Mouse (Mus musculus) lung, postnatal 0 days (tissue): ENCODE measurements at regions not wholly inside any gene's neighbourhood (a gene's known extent, or its start where the extent isn't known, plus 50 kb on each side); places are given as distances from the start of the nearest gene placed in this dataset.

Experiments used
- CTCF ChIP-seq: IDR thresholded peaks from 2 replicates; pipeline ENCODE4 v1.5.1; 2016; ENCODE audit warnings: antibody characterized with exemption, mild to moderate bottlenecking
- EP300 ChIP-seq: IDR thresholded peaks from 2 replicates; pipeline ENCODE4 v1.6.1; 2016; ENCODE audit warnings: antibody characterized with exemption, mild to moderate bottlenecking, control low read depth

GRCm38 (mm10) chr4:95184180-95184579 is 132.2 kb upstream of the Jun start:
- TF ChIP-seq EP300: no peak
- TF ChIP-seq CTCF: no peak
